Comparison of ENCODE assay signal across 11 mouse cellular contexts in genomic region chr17:6745975-6746374, GRCm38 (mm10). TPM values are rescaled to one million over a fixed set of nuclear protein-coding genes. Genes with fewer than 3 reads are reported as not detected.
DNase-seq lines count a peak whose midpoint lies in the region; ATAC-seq lines count a peak whose summit lies in the region.
"Had no signal": no experiment of that assay in that cellular context is flagged by ENCODE, and none has a peak within 500 bp of the region (broad histone marks: within the 10 kb centered on the region; RNA-seq: fewer than 3 reads in every experiment).

No protein-coding gene starts in this region.

- no peaks in the 10 kb centered on the region for H3K27me3 ChIP-seq in heart, embryonic 15.5 days
- no peaks in the 10 kb centered on the region for H3K27me3 ChIP-seq in embryonic facial prominence, embryonic 14.5 days (replicated peaks; ENCODE audit: control insufficient read depth, insufficient read depth, low read length)
- H3K27me3 ChIP-seq in kidney, embryonic 16.5 days (ENCODE audit: insufficient read depth, low read length) = no peaks in the 10 kb centered on the region
- no peaks in the 10 kb centered on the region for H3K27me3 ChIP-seq in midbrain, embryonic 15.5 days (replicated peaks)
- H3K27me3 ChIP-seq: stomach, embryonic 15.5 days had no signal

- H3K4me2 ChIP-seq in heart, embryonic 15.5 days = no peak overlapping the region
- H3K4me2 ChIP-seq in embryonic facial prominence, embryonic 14.5 days (ENCODE audit: low read depth, low read length) = no peak overlapping the region
- 0 out of 2 replicates have a peak overlapping the region, but pooled peaks have one; percentile 18 for H3K4me2 ChIP-seq in kidney, embryonic 16.5 days (replicated peaks; ENCODE audit: low read depth, low read length)
- peak overlapping the region; percentile 23 for H3K4me2 ChIP-seq in midbrain, embryonic 15.5 days
- H3K4me2 ChIP-seq: stomach, embryonic 15.5 days had no signal

- no peak overlapping the region for H3K9ac ChIP-seq in heart, embryonic 15.5 days
- no peak overlapping the region for H3K9ac ChIP-seq in embryonic facial prominence, embryonic 14.5 days (ENCODE audit: low read depth, low read length)
- no peak overlapping the region for H3K9ac ChIP-seq in kidney, embryonic 16.5 days (replicated peaks; ENCODE audit: low read length)
- H3K9ac ChIP-seq in midbrain, embryonic 15.5 days = no peak overlapping the region
- H3K9ac ChIP-seq: liver, embryonic 14.5 days; stomach, embryonic 15.5 days had no signal

- no peaks in the 10 kb centered on the region for H3K9me3 ChIP-seq in heart, embryonic 15.5 days (replicated peaks)
- no peaks in the 10 kb centered on the region for H3K9me3 ChIP-seq in embryonic facial prominence, embryonic 14.5 days (ENCODE audit: control insufficient read depth, low read length)
- no peaks in the 10 kb centered on the region for H3K9me3 ChIP-seq in kidney, embryonic 16.5 days (ENCODE audit: low read length)
- no peaks in the 10 kb centered on the region for H3K9me3 ChIP-seq in midbrain, embryonic 15.5 days
- H3K9me3 ChIP-seq: stomach, embryonic 15.5 days had no signal

- 77% methylated on average over 9 of the region's 9 CpGs for WGBS in heart, embryonic 15.5 days
- WGBS in embryonic facial prominence, embryonic 14.5 days = 57% methylated on average over 9 of the region's 9 CpGs
- WGBS in kidney, embryonic 16.5 days = 43% methylated on average over 9 of the region's 9 CpGs
- 6% methylated on average over 9 of the region's 9 CpGs for WGBS in midbrain, embryonic 15.5 days

- peaks cover 20% of the 10 kb centered on the region; the same call in 1 of the 2 replicates for H3K36me3 ChIP-seq in heart, embryonic 15.5 days
- peaks cover 4% of the 10 kb centered on the region; the same call in 1 of the 2 replicates for H3K36me3 ChIP-seq in embryonic facial prominence, embryonic 14.5 days (ENCODE audit: control insufficient read depth, insufficient read depth, low read length)
- H3K36me3 ChIP-seq in kidney, embryonic 16.5 days (ENCODE audit: insufficient read depth, low read length) = peaks cover 33% of the 10 kb centered on the region
- H3K36me3 ChIP-seq in midbrain, embryonic 15.5 days (replicated peaks) = no peaks in the 10 kb centered on the region

- no peak for ATAC-seq in heart, embryonic 15.5 days (replicated peaks; ENCODE audit: insufficient number of reproducible peaks, insufficient read depth, low FRiP score, low read depth)
- ATAC-seq in embryonic facial prominence, embryonic 14.5 days (ENCODE audit: low read depth) = no peak
- ATAC-seq in kidney, embryonic 16.5 days (ENCODE audit: low FRiP score, low TSS enrichment) = peak; percentile 40; the same call in 1 of the 2 replicates
- ATAC-seq in midbrain, embryonic 15.5 days (replicated peaks) = peak; percentile 87

- intact Hi-C loops in left cerebral cortex, postnatal 14 days (cut with DNase I) = no loop called here

- no peak overlapping the region for H3K4me3 ChIP-seq in heart, embryonic 15.5 days
- H3K4me3 ChIP-seq in embryonic facial prominence, embryonic 14.5 days (ENCODE audit: low read depth, low read length) = no peak overlapping the region
- no peak overlapping the region for H3K4me3 ChIP-seq in kidney, embryonic 16.5 days (ENCODE audit: low read length)
- H3K4me3 ChIP-seq in midbrain, embryonic 15.5 days = no peak overlapping the region
- H3K4me3 ChIP-seq: stomach, embryonic 15.5 days had no signal

- peaks cover 74% of the 10 kb centered on the region for H3K4me1 ChIP-seq in heart, embryonic 15.5 days (replicated peaks)
- H3K4me1 ChIP-seq in embryonic facial prominence, embryonic 14.5 days (ENCODE audit: control insufficient read depth, insufficient read depth, low read length) = peaks cover 18% of the 10 kb centered on the region
- peaks cover 70% of the 10 kb centered on the region for H3K4me1 ChIP-seq in kidney, embryonic 16.5 days (ENCODE audit: insufficient read depth, low read length)
- H3K4me1 ChIP-seq in midbrain, embryonic 15.5 days = peaks cover 36% of the 10 kb centered on the region

- DNase-seq in heart, postnatal 4 days = no peak
- DNase-seq in embryonic facial prominence, embryonic 14.5 days (ENCODE audit: low spot score) = no peak
- no peak for DNase-seq in layer of hippocampus, postnatal 25 days (ENCODE audit: extremely low spot score in 1 of 2, low spot score in 1 of 2)
- no peak for DNase-seq in left cerebral cortex, postnatal 14 days (ENCODE audit: low spot score in 2 of 2)
- DNase-seq in cerebellum, postnatal 25 days = no peak
- DNase-seq: gastrocnemius, postnatal 10 days had no signal

- H3K27ac ChIP-seq in heart, embryonic 15.5 days = peak overlapping the region; percentile 35; the same call in 1 of the 2 replicates
- peak overlapping the region; percentile 17; the same call in 1 of the 2 replicates for H3K27ac ChIP-seq in embryonic facial prominence, embryonic 14.5 days (replicated peaks; ENCODE audit: low read depth, low read length)
- H3K27ac ChIP-seq in kidney, embryonic 16.5 days (ENCODE audit: low read length) = peak overlapping the region; percentile 87
- peak overlapping the region; percentile 69 for H3K27ac ChIP-seq in midbrain, embryonic 15.5 days
- H3K27ac ChIP-seq: liver, embryonic 14.5 days; stomach, embryonic 15.5 days had no signal

RNA-seq across cellular contexts. Expression of gene Ezr, which starts 36.6 kb away (rescaled TPM):
- polyA plus RNA-seq in heart, embryonic 15.5 days (2015; fragmentation: Nextera tagmentation; extraction: Ambion mirVana) = 109 and 136 TPM in 2 replicates
- 100 to 1,000 TPM; 103 to 104 TPM for total RNA-seq in heart, postnatal 4 days (2021)
- polyA plus RNA-seq in embryonic facial prominence, embryonic 14.5 days (2014; fragmentation: Nextera tagmentation; extraction: Ambion mirVana) = 57.8 and 59.1 TPM in 2 replicates
- 240 and 248 TPM in 2 replicates for polyA plus RNA-seq in kidney, embryonic 16.5 days (2015; fragmentation: Nextera tagmentation; extraction: Ambion mirVana)
- polyA plus RNA-seq in midbrain, embryonic 15.5 days (2015; fragmentation: Nextera tagmentation; extraction: Ambion mirVana) = 32.5 and 39.6 TPM in 2 replicates
- total RNA-seq in layer of hippocampus, postnatal 25 days (2021) = 10 to 100 TPM; 48.4 to 48.7 TPM
- 10 to 100 TPM; 43.6 to 47.9 TPM for total RNA-seq in left cerebral cortex, postnatal 14 days (2021)

Comparison
In these comparisons a context has a peak if more than half of its experiments do, and no peak if none do; other contexts are left out.
1. ATAC-seq: peak in kidney, embryonic 16.5 days (single experiment) and midbrain, embryonic 15.5 days (single experiment); none in heart, embryonic 15.5 days (single experiment) and embryonic facial prominence, embryonic 14.5 days (single experiment).
2. H3K27ac ChIP-seq: peak in every context shown above with its lines; median percentile 87 in kidney, embryonic 16.5 days; 69 in midbrain, embryonic 15.5 days; 35 in heart, embryonic 15.5 days; 17 in embryonic facial prominence, embryonic 14.5 days.
3. H3K4me2 ChIP-seq: peak in kidney, embryonic 16.5 days (single experiment) and midbrain, embryonic 15.5 days (single experiment); none in heart, embryonic 15.5 days (single experiment) and embryonic facial prominence, embryonic 14.5 days (single experiment).